Mouse (Mus musculus): Measurements from ENCODE around the gene Ccdc6.

DNA sequence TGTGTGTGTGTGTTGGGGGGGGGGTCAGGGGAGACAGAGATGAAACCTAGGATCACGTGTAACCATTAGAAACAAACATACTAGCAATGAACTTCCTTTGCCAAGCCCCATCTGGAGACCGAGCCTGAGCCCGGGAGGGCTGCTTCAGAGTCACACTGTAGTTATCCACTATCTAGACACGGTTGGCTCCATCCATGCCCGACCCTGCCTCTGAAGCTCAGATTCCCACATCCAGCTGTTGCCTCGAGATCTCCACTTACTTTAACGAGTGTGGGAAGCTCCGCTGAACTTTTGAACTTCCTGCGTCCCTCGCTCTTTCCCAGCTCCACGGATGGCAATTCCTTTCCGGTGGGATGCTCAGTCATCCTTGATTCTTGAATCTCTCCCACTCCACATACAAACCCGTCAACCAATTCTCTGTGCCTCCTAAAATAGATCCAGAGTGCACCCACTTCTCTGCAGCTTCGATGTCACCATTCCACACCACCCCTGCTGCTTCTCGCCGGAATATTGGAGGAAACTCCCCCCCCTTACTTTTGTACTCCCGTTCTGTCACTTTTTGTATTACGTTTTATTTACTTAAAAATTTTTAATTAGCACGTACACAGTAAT is 15.3 kb upstream of the Ccdc6 start:
- TF ChIP-seq ZC3H11A (IDR thresholded peaks at IDR 0.05; ENCODE audit: borderline replicate concordance, low read depth, low read length) (no peak), MAFK (IDR thresholded peaks at IDR 0.05; ENCODE audit: insufficient read depth, low read depth, low read length) (no peak)
